Mouse (Mus musculus): ENCODE data around the gene L3mbtl1.

L3mbtl1 gene

GRCm38 (mm10) chr2:162939562-162939961, 3.7 kb upstream of the L3mbtl1 start:
- DNase-seq (ENCODE audit: extremely low read depth, insufficient read length, low spot score) = no peak

DNA sequence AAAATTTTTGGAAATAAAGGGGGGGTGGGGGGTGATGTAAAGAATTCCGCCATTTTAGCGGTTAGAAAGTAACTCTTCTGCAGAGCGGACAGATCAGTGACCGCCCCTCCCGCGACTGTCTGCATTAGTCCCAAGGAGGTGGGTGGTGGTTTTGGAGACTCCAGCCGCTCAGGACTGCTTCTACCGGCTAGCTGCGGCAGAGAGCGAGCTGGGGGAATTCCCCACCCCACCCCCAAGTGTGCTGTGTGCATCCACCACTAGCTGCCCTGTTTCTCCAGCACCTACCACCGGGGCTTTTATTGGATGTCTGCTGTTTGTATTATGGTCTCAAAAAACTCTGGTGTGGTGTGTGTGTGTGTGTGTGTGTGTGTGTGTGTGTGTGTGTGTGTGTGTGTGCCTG, 659 bp downstream of the L3mbtl1 start:
- DNase-seq (ENCODE audit: extremely low read depth, insufficient read length, low spot score) = no peak

DNA sequence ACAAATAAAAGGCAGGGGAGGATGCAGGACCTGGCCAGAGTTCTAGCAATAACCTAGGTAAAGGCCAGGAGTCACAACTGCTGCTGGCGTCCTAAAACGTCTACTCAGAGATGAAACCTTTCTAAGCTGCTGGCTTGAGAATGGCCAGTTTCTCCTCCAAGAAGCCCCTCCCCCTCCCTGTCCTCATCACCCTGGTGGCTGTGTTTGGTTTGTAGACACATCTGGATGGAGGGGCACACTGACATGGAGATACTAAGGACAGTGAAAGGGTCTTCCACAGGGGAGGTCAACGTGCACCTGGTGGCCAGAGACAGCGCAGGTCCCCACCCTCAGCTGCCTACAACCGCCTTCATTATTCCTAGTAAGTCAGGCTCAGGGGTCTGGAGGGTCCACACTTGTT, 3.7 kb downstream of the L3mbtl1 start:
- DNase-seq (ENCODE audit: extremely low read depth, insufficient read length, low spot score) = no peak

- no peak for DNase-seq (ENCODE audit: extremely low read depth, insufficient read length, low spot score)
Measured at GRCm38 (mm10) chr2:162947736-162948135, 4.5 kb downstream of the L3mbtl1 start.

GRCm38 (mm10) chr2:162948221-162948620, 4.9 kb downstream of the L3mbtl1 start:
- no peak for DNase-seq (ENCODE audit: extremely low read depth, insufficient read length, low spot score)

- DNase-seq (ENCODE audit: extremely low read depth, insufficient read length, low spot score) = no peak
Measured at GRCm38 (mm10) chr2:162950776-162951175, 7.5 kb downstream of the L3mbtl1 start.

- DNase-seq (ENCODE audit: extremely low read depth, insufficient read length, low spot score) = no peak
Measured at GRCm38 (mm10) chr2:162956843-162957242, 13.6 kb downstream of the L3mbtl1 start.

- DNase-seq (ENCODE audit: extremely low read depth, insufficient read length, low spot score) = peak; percentile 80
Measured at GRCm38 (mm10) chr2:162961321-162961720, 18.0 kb downstream of the L3mbtl1 start.

- DNase-seq (ENCODE audit: extremely low read depth, insufficient read length, low spot score) = no peak
Measured at GRCm38 (mm10) chr2:162966734-162967133, 23.5 kb downstream of the L3mbtl1 start.

DNA sequence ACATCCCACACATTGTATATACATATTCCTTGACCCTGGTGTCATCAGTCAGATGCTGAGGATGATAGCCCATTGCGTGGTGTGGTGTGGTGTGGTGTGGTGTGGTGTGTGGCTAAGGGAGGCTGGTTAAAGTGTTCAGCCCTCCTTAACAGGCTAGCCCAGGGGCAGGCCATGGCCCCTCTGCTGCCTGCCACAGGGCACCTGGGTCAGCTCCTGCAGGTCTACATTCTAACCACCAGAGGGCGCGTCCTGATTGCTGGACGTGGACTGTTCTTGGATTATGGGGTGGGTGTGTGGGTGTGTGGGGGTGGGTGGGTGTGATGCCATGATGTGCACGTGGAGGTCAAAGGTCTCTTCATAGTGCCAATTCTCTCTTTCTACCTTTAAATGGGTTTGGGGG, 25.1 kb downstream of the L3mbtl1 start:
- DNase-seq (ENCODE audit: extremely low read depth, insufficient read length, low spot score) = peak; percentile 42

DNA sequence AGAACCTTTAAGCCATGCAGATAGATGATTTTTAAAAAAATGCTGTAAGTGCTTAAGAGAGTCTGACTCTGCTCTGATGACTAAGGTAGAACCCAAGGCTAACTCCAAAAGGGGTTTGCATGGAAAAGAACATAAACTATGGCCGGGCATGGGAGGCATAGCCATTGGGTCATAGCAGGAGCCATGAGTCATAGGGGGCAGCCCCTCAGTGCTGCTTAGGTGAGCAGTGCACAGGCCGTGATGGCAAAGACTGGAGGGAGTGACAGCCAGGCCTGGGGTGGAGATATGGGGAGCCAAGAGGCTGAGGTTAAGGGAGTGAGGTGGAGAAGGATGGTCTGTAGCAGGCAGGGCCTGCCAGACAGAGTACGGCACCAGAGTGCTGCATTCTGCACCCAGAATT, 25.8 kb downstream of the L3mbtl1 start:
- DNase-seq (ENCODE audit: extremely low read depth, insufficient read length, low spot score) = no peak

GRCm38 (mm10) chr2:162970896-162971295, 27.6 kb downstream of the L3mbtl1 start:
- DNase-seq (ENCODE audit: extremely low read depth, insufficient read length, low spot score) = no peak

- DNase-seq (ENCODE audit: extremely low read depth, insufficient read length, low spot score) = no peak
Measured at GRCm38 (mm10) chr2:162972752-162973151, 29.5 kb downstream of the L3mbtl1 start.

DNA sequence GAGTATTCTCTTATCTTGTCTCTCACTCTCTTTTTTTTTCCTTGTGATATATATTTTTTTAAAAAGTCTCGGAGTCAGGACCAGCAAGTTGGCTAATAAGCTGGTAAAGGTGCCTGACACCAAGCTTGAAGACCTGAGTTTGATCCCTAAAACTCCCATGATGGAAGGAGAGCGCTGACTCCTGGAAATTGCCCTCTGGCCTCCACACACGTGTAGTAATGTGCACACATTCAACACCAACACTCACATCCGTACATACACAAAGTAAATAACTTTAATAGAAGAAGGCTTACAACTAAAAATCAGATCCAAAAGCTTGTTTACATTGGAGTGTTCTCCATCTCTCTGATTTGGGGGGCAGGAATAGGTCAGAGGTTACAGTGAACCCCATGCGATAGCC, 29.9 kb downstream of the L3mbtl1 start:
- no peak for DNase-seq (ENCODE audit: extremely low read depth, insufficient read length, low spot score)

DNA sequence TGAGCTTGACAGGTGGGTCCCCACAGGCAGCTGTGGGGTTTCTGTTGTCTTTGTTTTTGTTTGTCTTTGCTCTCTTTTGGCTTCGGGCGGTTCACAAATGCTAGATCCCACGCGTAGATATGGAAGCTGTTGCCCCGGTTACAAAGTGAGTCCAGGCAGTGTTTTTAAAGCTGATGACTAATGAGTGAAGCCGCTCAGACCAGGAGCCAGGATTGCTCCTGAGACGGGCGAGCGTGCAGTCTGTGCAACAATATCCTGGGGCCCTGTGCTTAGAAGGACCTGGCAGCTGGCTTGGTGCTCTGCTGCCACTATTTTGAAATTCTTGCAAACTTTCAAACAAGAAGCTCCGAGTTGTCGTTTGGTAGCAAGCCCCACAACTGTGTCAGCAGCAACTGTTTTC, 30.4 kb downstream of the L3mbtl1 start:
- DNase-seq (ENCODE audit: extremely low read depth, insufficient read length, low spot score) = peak; percentile 68

GRCm38 (mm10) chr2:162975157-162975775, 32.0 kb downstream of the L3mbtl1 start:
- no peak for DNase-seq (ENCODE audit: extremely low read depth, insufficient read length, low spot score)

- DNase-seq (ENCODE audit: extremely low read depth, insufficient read length, low spot score) = peak; percentile 52
Measured at GRCm38 (mm10) chr2:162976001-162976400, 32.7 kb downstream of the L3mbtl1 start.

GRCm38 (mm10) chr2:162984381-162984780, 41.1 kb downstream of the L3mbtl1 start:
- DNase-seq (ENCODE audit: extremely low read depth, insufficient read length, low spot score) = no peak

GRCm38 (mm10) chr2:162985923-162986322, 42.7 kb downstream of the L3mbtl1 start:
- peak; percentile 66 for DNase-seq (ENCODE audit: extremely low read depth, insufficient read length, low spot score)

- no peak for DNase-seq (ENCODE audit: extremely low read depth, insufficient read length, low spot score)
Measured at GRCm38 (mm10) chr2:162986764-162987163, 43.5 kb downstream of the L3mbtl1 start.

GRCm38 (mm10) chr2:162987218-162987617, 43.9 kb downstream of the L3mbtl1 start, which contains the start of gene Sgk2:
Sgk2 (plus strand) TSS chr2:162987330.
- DNase-seq (ENCODE audit: extremely low read depth, insufficient read length, low spot score) = peak; percentile 74

DNA sequence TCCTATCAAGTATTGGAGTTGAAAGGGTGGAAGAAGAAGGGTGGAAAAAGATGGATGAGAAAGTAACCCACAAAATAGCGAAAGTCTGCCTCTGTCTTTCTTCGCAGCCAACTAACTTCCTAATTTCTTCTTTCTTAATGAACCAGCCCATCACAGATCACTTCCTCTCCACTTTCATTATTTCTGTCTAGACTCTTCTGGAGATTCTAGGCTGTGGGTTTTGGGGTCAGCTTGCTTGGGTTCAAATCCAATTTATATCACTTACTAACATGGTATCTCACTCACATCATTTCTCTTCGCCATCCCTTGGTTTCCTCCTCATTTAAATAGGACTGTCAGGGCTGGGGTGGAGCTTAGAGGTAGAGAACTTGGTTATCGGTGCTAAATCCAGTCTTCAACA, 45.0 kb downstream of the L3mbtl1 start:
- DNase-seq (ENCODE audit: extremely low read depth, insufficient read length, low spot score) = no peak

Measured in 3134 (cell line).